Mouse (Mus musculus) intestine, embryonic 14.5 days (tissue): ENCODE measurements around the gene Foxp1. TPM values are rescaled to one million over a fixed set of nuclear protein-coding genes. Genes with fewer than 3 reads are reported as not detected.
A peak's percentile ranks its signal among the peaks of the same experiment; 100 is the strongest.

ENCODE experiments used
- ATAC-seq: fragments of 200-750 bp; cut with Nextera tagmentation; replicated peaks from 2 replicates; pipeline ENCODE4 v1.8.0; 2017; ENCODE audit warnings: low read depth, moderate number of reproducible peaks, moderate TSS enrichment, moderate library complexity; ENCODE audit not compliant: low FRiP score, low TSS enrichment
- DNase-seq: peaks from one replicate; pipeline ENCODE4 v3.0.0-alpha.2; 2018; ENCODE audit warnings: low spot score
- H3K27ac ChIP-seq: fragments of 300-500 bp; sonication (generic); 2 replicates; pipeline ENCODE4 v1.5.1; 2014; ENCODE audit warnings: low read depth, mild to moderate bottlenecking, control low read depth
- H3K27me3 ChIP-seq: fragments of 300-500 bp; sonication (generic); replicated peaks from 2 replicates; pipeline ENCODE4 v1.6.1; 2014; ENCODE audit warnings: low read length, control low read depth; ENCODE audit not compliant: control insufficient read depth, insufficient read depth
- H3K36me3 ChIP-seq: fragments of 300-500 bp; sonication (generic); 2 replicates; pipeline ENCODE4 v1.6.1; 2014; ENCODE audit warnings: low read length, control low read depth; ENCODE audit not compliant: control insufficient read depth, insufficient read depth
- H3K4me1 ChIP-seq: fragments of 300-500 bp; sonication (generic); replicated peaks from 2 replicates; pipeline ENCODE4 v1.6.1; 2014; ENCODE audit warnings: low read length, control low read depth, mixed read lengths; ENCODE audit not compliant: control insufficient read depth, insufficient read depth
- H3K4me2 ChIP-seq: fragments of 300-500 bp; sonication (generic); 2 replicates; pipeline ENCODE4 v1.6.1; 2014; ENCODE audit warnings: low read length
- H3K4me3 ChIP-seq: fragments of 300-500 bp; sonication (generic); 2 replicates; pipeline ENCODE4 v1.5.1; 2014; ENCODE audit warnings: low read depth, low read length, control low read depth, mixed read lengths
- H3K9ac ChIP-seq: fragments of 300-500 bp; sonication (generic); 2 replicates; pipeline ENCODE4 v1.6.1; 2014; ENCODE audit warnings: mild to moderate bottlenecking, low read length
- H3K9me3 ChIP-seq: fragments of 300-500 bp; sonication (generic); 2 replicates; pipeline ENCODE4 v1.6.1; 2016; ENCODE audit warnings: low read length, control low read depth; ENCODE audit not compliant: control insufficient read depth
- WGBS: fragments of 180-500 bp; shearing (Covaris S2); extraction: QIAGEN DNeasy Blood & Tissue Kit; methylation state at CpG from one replicate; pipeline ENCODE4 v1.1.7; 2014; 5-methylcytosine and 5-hydroxymethylcytosine counted together
- polyA plus RNA-seq: library from polyadenylated mRNA; unstranded; fragments of >200 nt; fragmentation: Nextera tagmentation; extraction: Ambion mirVana; gene quantifications from 2 replicates; pipeline ENCODE4 v1.2.1, GENCODE M21; 2014

Foxp1 gene
- polyA plus RNA-seq, 1 experiment from 2014 or later: 133 TPM

- 89% methylated on average over 6 of the region's 6 CpGs for WGBS
- peaks cover 12% of the 10 kb centered on the region for H3K4me1 ChIP-seq
- H3K9ac ChIP-seq: no peak overlapping the region
- ATAC-seq (no peak), DNase-seq (no peak)
- H3K27ac ChIP-seq: no peak overlapping the region
- no peaks in the 10 kb centered on the region for H3K9me3 ChIP-seq
- no peaks in the 10 kb centered on the region for H3K36me3 ChIP-seq
- H3K27me3 ChIP-seq: no peaks in the 10 kb centered on the region
- no peak overlapping the region for H3K4me2 ChIP-seq
- no peak overlapping the region for H3K4me3 ChIP-seq
Measured at GRCm38 (mm10) chr6:99164760-99165159, 357.8 kb downstream of the Foxp1 start.

- WGBS: 88% methylated on average over 15 of the region's 15 CpGs
- H3K9ac ChIP-seq: no peak overlapping the region
- H3K4me2 ChIP-seq: no peak overlapping the region
- H3K9me3 ChIP-seq: no peaks in the 10 kb centered on the region
- no peak overlapping the region for H3K4me3 ChIP-seq
- no peak for ATAC-seq
- peaks cover 3% of the 10 kb centered on the region; the same call in 1 of the 2 replicates for H3K36me3 ChIP-seq
- peaks cover 18% of the 10 kb centered on the region for H3K4me1 ChIP-seq
- DNase-seq: no peak
- H3K27me3 ChIP-seq: no peaks in the 10 kb centered on the region
- no peak overlapping the region for H3K27ac ChIP-seq
Measured at GRCm38 (mm10) chr6:99162716-99163115, 359.8 kb downstream of the Foxp1 start.

GRCm38 (mm10) chr6:99160348-99160693, 362.2 kb downstream of the Foxp1 start:
- 47% methylated on average over 9 of the region's 9 CpGs for WGBS
- Histone ChIP-seq H3K4me2 (peak overlapping the region; percentile 9; the same call in 1 of the 2 replicates), H3K27ac (0 out of 2 replicates have a peak overlapping the region, but pooled peaks have one; percentile 14), H3K9ac (no peak overlapping the region), H3K9me3 (no peaks in the 10 kb centered on the region), H3K4me3 (no peak overlapping the region), H3K27me3 (no peaks in the 10 kb centered on the region), H3K4me1 (peaks cover 13% of the 10 kb centered on the region), H3K36me3 (peaks cover 7% of the 10 kb centered on the region; the same call in 1 of the 2 replicates)
- ATAC-seq (no peak), DNase-seq (no peak)

- H3K27me3 ChIP-seq: no peaks in the 10 kb centered on the region
- H3K4me3 ChIP-seq: no peak overlapping the region
- H3K9me3 ChIP-seq: no peaks in the 10 kb centered on the region
- DNase-seq (no peak), ATAC-seq (no peak)
- peak overlapping the region; percentile 9; the same call in 1 of the 2 replicates for H3K4me2 ChIP-seq
- peaks cover 7% of the 10 kb centered on the region; the same call in 1 of the 2 replicates for H3K36me3 ChIP-seq
- 40% methylated on average over 23 of the region's 23 CpGs for WGBS
- peak overlapping the region; percentile 14; the same call in 1 of the 2 replicates for H3K27ac ChIP-seq
- H3K4me1 ChIP-seq: peaks cover 13% of the 10 kb centered on the region
- no peak overlapping the region for H3K9ac ChIP-seq
Measured at GRCm38 (mm10) chr6:99159452-99160347, 362.8 kb downstream of the Foxp1 start.

- Histone ChIP-seq H3K4me3 (no peak overlapping the region), H3K9ac (no peak overlapping the region), H3K4me1 (no peaks in the 10 kb centered on the region), H3K36me3 (peaks cover 10% of the 10 kb centered on the region; the same call in 1 of the 2 replicates), H3K4me2 (no peak overlapping the region), H3K9me3 (no peaks in the 10 kb centered on the region), H3K27ac (no peak overlapping the region), H3K27me3 (no peaks in the 10 kb centered on the region)
- DNase-seq: no peak
- WGBS: 78% methylated on average over 4 of the region's 4 CpGs
- no peak for ATAC-seq
Measured at GRCm38 (mm10) chr6:99153682-99154081, 368.8 kb downstream of the Foxp1 start.

GRCm38 (mm10) chr6:99146400-99146905, 376.1 kb downstream of the Foxp1 start:
- no peak for ATAC-seq
- Histone ChIP-seq H3K36me3 (0 out of 2 replicates have a peak, but pooled peaks cover 7% of the 10 kb centered on the region), H3K27ac (no peak overlapping the region), H3K9me3 (no peaks in the 10 kb centered on the region), H3K9ac (no peak overlapping the region), H3K27me3 (no peaks in the 10 kb centered on the region), H3K4me3 (no peak overlapping the region), H3K4me1 (peaks cover 14% of the 10 kb centered on the region; the same call in 1 of the 2 replicates), H3K4me2 (no peak overlapping the region)
- WGBS: 85% methylated on average over 7 of the region's 7 CpGs
- DNase-seq: no peak

GRCm38 (mm10) chr6:99145033-99145432, 377.5 kb downstream of the Foxp1 start:
- 74% methylated on average over 7 of the region's 7 CpGs for WGBS
- no peak for DNase-seq
- ATAC-seq: peak; percentile 69; the same call in 1 of the 2 replicates
- Histone ChIP-seq H3K9ac (no peak overlapping the region), H3K4me2 (no peak overlapping the region), H3K27ac (no peak overlapping the region), H3K4me1 (peaks cover 14% of the 10 kb centered on the region; the same call in 1 of the 2 replicates), H3K27me3 (no peaks in the 10 kb centered on the region), H3K4me3 (no peak overlapping the region), H3K9me3 (no peaks in the 10 kb centered on the region), H3K36me3 (0 out of 2 replicates have a peak, but pooled peaks cover 7% of the 10 kb centered on the region)

GRCm38 (mm10) chr6:99143756-99144036, 378.8 kb downstream of the Foxp1 start:
- Histone ChIP-seq H3K27ac (no peak overlapping the region), H3K4me3 (no peak overlapping the region), H3K9ac (no peak overlapping the region), H3K4me2 (no peak overlapping the region), H3K9me3 (no peaks in the 10 kb centered on the region), H3K4me1 (peaks cover 14% of the 10 kb centered on the region; the same call in 1 of the 2 replicates), H3K36me3 (0 out of 2 replicates have a peak, but pooled peaks cover 4% of the 10 kb centered on the region), H3K27me3 (no peaks in the 10 kb centered on the region)
- no peak for DNase-seq
- WGBS: 45% methylated on average over 4 of the region's 4 CpGs
- ATAC-seq: no peak
